Mouse (Mus musculus): Measurements from ENCODE around the gene Dock4. TPM values are rescaled to one million over a fixed set of nuclear protein-coding genes. Genes with fewer than 3 reads are reported as not detected.

Dock4 gene
- polyA plus RNA-seq, 2 experiments, result 7.7 to 12.2 TPM

DNA sequence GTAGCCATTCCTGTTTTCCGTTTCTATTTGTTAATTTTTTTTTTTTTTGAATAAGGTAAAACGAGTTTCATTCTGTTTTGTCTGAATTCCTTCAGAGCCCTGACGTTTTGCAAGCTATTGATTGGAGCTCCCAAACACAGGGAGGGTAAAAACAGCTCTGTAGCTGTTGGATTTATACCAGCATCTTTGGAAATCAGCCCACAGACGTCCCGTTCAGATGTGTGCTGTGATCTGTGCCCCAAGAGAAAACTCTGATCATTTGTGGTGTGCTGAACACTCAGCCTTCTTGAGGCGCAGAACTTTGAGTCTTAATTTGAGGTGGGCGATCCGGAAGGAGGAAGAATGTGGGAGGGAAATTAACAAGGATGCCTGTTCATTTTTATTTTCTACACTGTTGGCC, 62.7 kb downstream of the Dock4 start:
- no peak for DNase-seq (ENCODE audit: low spot score)
- TF ChIP-seq POLR2A (IDR thresholded peaks at IDR 0.05; ENCODE audit: borderline replicate concordance, extremely low read depth, insufficient read depth, insufficient read length), result no peak
- Histone ChIP-seq H3K4me1 (ENCODE audit: control insufficient read depth, insufficient read depth, low read length) (peaks cover 13% of the 10 kb centered on the region; the same call in 1 of the 2 replicates), H3K4me2 (replicated peaks; ENCODE audit: low read depth, low read length, severe bottlenecking) (no peak overlapping the region), H3K9ac (ENCODE audit: low read depth, low read length, severe bottlenecking) (no peak overlapping the region), H3K4me3 (replicated peaks; ENCODE audit: low read length) (no peak overlapping the region), H3K27ac (replicated peaks; ENCODE audit: low read depth, low read length) (no peak overlapping the region), H3K36me3 (ENCODE audit: control insufficient read depth, insufficient read depth, low read length) (no peaks in the 10 kb centered on the region), H3K9me3 (ENCODE audit: control insufficient read depth, low read length) (no peaks in the 10 kb centered on the region), H3K27me3 (ENCODE audit: control insufficient read depth, insufficient read depth, low read length) (no peaks in the 10 kb centered on the region)
- 38% methylated on average over 8 of the region's 8 CpGs for WGBS
- no peak for ATAC-seq (ENCODE audit: low FRiP score, low read depth)

DNA sequence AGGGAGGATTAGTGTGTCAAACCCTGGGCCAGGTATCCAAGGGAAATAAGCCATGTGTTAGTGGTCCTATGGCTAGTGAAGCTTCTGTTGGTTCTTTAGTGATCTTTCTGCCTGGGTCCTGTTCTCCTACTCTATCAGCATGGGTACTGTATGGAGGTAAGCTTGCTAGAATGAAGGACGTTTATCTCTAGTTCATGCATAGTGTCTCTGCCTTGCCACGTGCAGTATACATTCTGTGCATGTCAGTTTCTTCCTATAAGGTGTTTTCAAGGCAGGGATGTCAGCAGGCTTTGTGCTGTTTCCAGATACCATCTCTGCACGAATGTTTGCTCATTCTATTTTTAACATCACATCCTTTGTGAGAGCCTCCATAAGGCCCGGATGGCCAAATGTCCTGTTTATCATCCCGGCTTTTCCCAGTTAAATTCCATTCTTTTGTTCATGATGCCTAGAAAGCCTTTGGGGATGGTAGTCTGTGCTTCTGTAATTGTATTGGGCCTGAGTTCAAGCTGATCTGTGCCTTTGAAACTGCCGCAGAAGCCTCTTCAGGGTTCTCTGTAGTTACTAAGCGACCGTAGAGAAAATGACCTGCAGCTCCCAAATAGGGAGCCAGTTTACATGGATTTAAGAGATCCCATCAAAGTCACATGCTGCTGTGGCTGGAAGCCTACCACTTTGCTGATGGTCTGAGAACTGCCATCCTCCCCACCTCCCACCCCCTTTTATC, 66.1 kb downstream of the Dock4 start:
- ATAC-seq (ENCODE audit: low FRiP score, low read depth) (no peak), DNase-seq (ENCODE audit: low spot score) (no peak)
- WGBS, result 71% methylated on average over 8 of the region's 8 CpGs
- Histone ChIP-seq H3K27ac (replicated peaks; ENCODE audit: low read depth, low read length) (no peak overlapping the region), H3K9me3 (ENCODE audit: control insufficient read depth, low read length) (no peaks in the 10 kb centered on the region), H3K27me3 (ENCODE audit: control insufficient read depth, insufficient read depth, low read length) (no peaks in the 10 kb centered on the region), H3K4me2 (replicated peaks; ENCODE audit: low read depth, low read length, severe bottlenecking) (no peak overlapping the region), H3K4me1 (ENCODE audit: control insufficient read depth, insufficient read depth, low read length) (0 out of 2 replicates have a peak, but pooled peaks cover 6% of the 10 kb centered on the region), H3K36me3 (ENCODE audit: control insufficient read depth, insufficient read depth, low read length) (no peaks in the 10 kb centered on the region), H3K4me3 (replicated peaks; ENCODE audit: low read length) (no peak overlapping the region), H3K9ac (ENCODE audit: low read depth, low read length, severe bottlenecking) (no peak overlapping the region)
- no peak for TF ChIP-seq POLR2A (IDR thresholded peaks at IDR 0.05; ENCODE audit: borderline replicate concordance, extremely low read depth, insufficient read depth, insufficient read length)

DNA sequence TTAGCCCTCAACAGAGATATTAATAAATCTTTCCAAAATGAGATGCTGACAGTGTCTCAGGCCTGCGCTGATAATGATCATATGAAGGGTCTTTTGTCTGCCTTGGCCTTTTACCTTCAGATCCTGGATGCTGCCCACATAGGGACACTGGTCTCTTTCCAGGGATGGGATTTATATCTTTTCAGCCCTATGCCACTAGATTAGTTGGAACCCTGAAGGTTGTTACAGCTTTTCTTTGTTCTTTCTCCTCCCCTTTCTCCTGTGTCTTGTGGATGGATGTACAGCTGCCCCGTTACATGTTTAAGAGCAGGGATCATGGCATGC, 66.6 kb downstream of the Dock4 start:
- no peak overlapping the region for H3K4me2 ChIP-seq (replicated peaks; ENCODE audit: low read depth, low read length, severe bottlenecking)
- H3K27me3 ChIP-seq (ENCODE audit: control insufficient read depth, insufficient read depth, low read length), result no peaks in the 10 kb centered on the region
- WGBS, result 73% methylated on average over 2 of the region's 2 CpGs
- no peak overlapping the region for H3K9ac ChIP-seq (ENCODE audit: low read depth, low read length, severe bottlenecking)
- H3K4me3 ChIP-seq (replicated peaks; ENCODE audit: low read length), result no peak overlapping the region
- no peaks in the 10 kb centered on the region for H3K36me3 ChIP-seq (ENCODE audit: control insufficient read depth, insufficient read depth, low read length)
- TF ChIP-seq POLR2A (IDR thresholded peaks at IDR 0.05; ENCODE audit: borderline replicate concordance, extremely low read depth, insufficient read depth, insufficient read length), result no peak
- no peak for ATAC-seq (ENCODE audit: low FRiP score, low read depth)
- H3K27ac ChIP-seq (replicated peaks; ENCODE audit: low read depth, low read length), result no peak overlapping the region
- no peaks in the 10 kb centered on the region for H3K9me3 ChIP-seq (ENCODE audit: control insufficient read depth, low read length)
- DNase-seq (ENCODE audit: low spot score), result no peak
- H3K4me1 ChIP-seq (ENCODE audit: control insufficient read depth, insufficient read depth, low read length), result 0 out of 2 replicates have a peak, but pooled peaks cover 6% of the 10 kb centered on the region

DNA sequence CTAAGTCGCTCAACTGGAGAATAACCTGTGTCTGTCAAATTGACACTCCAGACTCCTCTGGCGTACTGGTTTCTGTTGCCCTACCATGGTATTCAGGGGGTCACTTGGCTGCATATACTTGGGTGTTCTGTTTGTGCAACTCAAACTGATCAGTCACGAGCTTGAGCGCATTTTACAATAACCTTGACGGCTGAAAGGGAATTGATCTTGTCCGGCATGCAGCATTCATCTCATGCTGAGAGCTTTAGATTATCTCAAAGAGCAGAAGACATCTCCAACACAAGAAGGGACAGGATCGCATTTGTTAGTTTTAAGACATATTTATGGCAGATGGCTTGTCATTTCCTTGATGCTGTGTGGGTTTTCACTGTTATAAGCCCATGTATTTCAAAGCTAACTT, 67.2 kb downstream of the Dock4 start:
- H3K4me1 ChIP-seq (ENCODE audit: control insufficient read depth, insufficient read depth, low read length), result 0 out of 2 replicates have a peak, but pooled peaks cover 6% of the 10 kb centered on the region
- H3K9ac ChIP-seq (ENCODE audit: low read depth, low read length, severe bottlenecking), result no peak overlapping the region
- no peaks in the 10 kb centered on the region for H3K36me3 ChIP-seq (ENCODE audit: control insufficient read depth, insufficient read depth, low read length)
- no peaks in the 10 kb centered on the region for H3K9me3 ChIP-seq (ENCODE audit: control insufficient read depth, low read length)
- ATAC-seq (ENCODE audit: low FRiP score, low read depth) (no peak), DNase-seq (ENCODE audit: low spot score) (no peak)
- 70% methylated on average over 7 of the region's 7 CpGs for WGBS
- no peak for TF ChIP-seq POLR2A (IDR thresholded peaks at IDR 0.05; ENCODE audit: borderline replicate concordance, extremely low read depth, insufficient read depth, insufficient read length)
- H3K27me3 ChIP-seq (ENCODE audit: control insufficient read depth, insufficient read depth, low read length), result no peaks in the 10 kb centered on the region
- no peak overlapping the region for H3K27ac ChIP-seq (replicated peaks; ENCODE audit: low read depth, low read length)
- H3K4me3 ChIP-seq (replicated peaks; ENCODE audit: low read length), result no peak overlapping the region
- no peak overlapping the region for H3K4me2 ChIP-seq (replicated peaks; ENCODE audit: low read depth, low read length, severe bottlenecking)

DNA sequence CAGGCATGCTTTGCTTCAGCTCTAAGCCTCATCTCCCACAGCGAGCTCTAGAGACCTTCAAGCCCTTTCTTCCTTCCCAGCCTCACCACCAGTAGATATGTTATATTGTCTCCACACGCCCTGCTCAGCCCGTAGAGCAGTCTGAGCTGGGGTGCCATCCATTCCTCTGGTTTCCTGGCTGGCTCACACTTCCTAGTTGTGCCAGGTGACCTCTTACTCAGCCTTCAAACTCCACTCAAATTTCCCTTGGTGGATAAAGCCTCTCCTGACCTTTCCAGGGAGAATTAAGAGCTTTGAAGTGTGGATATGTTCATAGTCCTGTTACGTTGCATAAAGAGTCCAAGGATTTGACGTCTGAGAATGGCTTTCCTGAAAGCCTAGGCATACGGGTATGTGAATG, 68.3 kb downstream of the Dock4 start:
- H3K9ac ChIP-seq (ENCODE audit: low read depth, low read length, severe bottlenecking), result no peak overlapping the region
- H3K27me3 ChIP-seq (ENCODE audit: control insufficient read depth, insufficient read depth, low read length), result no peaks in the 10 kb centered on the region
- WGBS, result 59% methylated on average over 6 of the region's 6 CpGs
- H3K36me3 ChIP-seq (ENCODE audit: control insufficient read depth, insufficient read depth, low read length), result no peaks in the 10 kb centered on the region
- no peak overlapping the region for H3K27ac ChIP-seq (replicated peaks; ENCODE audit: low read depth, low read length)
- no peak for DNase-seq (ENCODE audit: low spot score)
- no peak overlapping the region for H3K4me2 ChIP-seq (replicated peaks; ENCODE audit: low read depth, low read length, severe bottlenecking)
- ATAC-seq (ENCODE audit: low FRiP score, low read depth), result no peak
- 0 out of 2 replicates have a peak, but pooled peaks cover 6% of the 10 kb centered on the region for H3K4me1 ChIP-seq (ENCODE audit: control insufficient read depth, insufficient read depth, low read length)
- no peak for TF ChIP-seq POLR2A (IDR thresholded peaks at IDR 0.05; ENCODE audit: borderline replicate concordance, extremely low read depth, insufficient read depth, insufficient read length)
- no peaks in the 10 kb centered on the region for H3K9me3 ChIP-seq (ENCODE audit: control insufficient read depth, low read length)
- H3K4me3 ChIP-seq (replicated peaks; ENCODE audit: low read length), result no peak overlapping the region

All from limb, embryonic 14.5 days (tissue).